Mouse (Mus musculus): ENCODE measurements around the gene Basp1.
A peak's percentile ranks its signal among the peaks of the same experiment; 100 is the strongest.

The Basp1 gene

GRCm38 (mm10) chr15:25415958-25416357, 2.4 kb upstream of the Basp1 start:
- DNase-seq (ENCODE audit: low spot score): no peak

DNA sequence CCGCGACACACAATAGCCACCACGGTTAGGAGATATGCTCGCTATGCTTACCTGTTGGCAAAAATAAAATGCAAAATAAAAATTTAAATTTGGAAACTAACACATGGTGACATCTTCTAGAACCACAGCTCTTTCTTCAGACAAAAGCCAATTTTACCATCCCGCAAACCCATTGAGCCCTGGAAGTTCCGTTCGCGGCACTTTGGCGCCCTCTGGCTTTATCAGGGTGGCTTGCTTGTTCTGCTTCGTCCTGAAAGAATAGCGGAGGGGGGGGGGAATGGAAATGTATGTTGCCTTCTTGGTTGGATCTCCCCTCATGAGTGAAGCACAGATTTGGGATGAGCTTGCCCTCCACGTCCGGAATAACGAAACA, 1.2 kb upstream of the Basp1 start:
- peak; percentile 16 for DNase-seq (ENCODE audit: low spot score)

- DNase-seq (ENCODE audit: low spot score): no peak
These were observed 615 bp upstream of the Basp1 start for GRCm38 (mm10) chr15:25414011-25414746.

GRCm38 (mm10) chr15:25412761-25413261, 753 bp downstream of the Basp1 start:
- no peak for DNase-seq (ENCODE audit: low spot score)

DNA sequence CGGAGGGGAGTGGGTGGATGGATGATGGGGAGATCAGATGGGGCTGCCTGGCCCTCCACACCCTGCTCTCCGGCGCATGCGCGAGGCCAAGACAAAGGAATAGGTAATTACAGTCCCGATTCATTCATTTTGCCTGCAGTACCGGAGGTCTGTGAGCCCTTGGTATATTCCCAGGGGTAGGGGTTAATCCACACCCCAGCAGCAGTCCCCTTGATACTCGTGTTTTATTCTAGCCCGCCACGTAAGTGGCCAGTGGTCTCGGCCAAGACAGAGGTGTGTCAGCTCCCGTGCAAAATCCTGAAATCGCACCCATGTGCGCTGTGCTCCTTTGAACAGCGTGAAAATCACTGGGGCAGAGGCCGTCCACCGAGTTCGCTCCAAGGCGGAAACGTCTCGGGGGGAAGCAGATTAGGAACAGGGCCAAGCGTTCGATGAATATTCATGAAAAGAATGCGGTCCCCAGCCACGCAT, 1.4 kb downstream of the Basp1 start:
- DNase-seq (ENCODE audit: low spot score): no peak

DNA sequence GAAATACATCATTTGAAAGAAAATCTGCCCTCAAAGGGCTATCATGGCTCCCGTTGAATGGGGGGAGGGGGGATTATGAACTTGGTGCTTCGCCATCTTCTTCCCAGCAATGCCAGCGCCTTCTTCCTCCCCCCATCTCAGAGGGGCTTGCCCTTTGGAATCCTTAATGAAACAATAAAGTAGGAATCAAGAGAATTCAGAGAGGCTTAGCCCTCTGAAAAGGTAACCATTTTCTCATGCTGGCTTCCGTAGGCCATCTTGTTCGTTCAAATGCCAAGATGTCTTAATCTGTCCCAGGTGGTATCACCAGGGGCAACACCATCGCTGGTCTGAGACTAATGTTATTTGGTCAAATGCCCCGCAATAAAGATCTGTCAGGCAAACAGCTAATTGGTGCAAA, 2.1 kb downstream of the Basp1 start:
- DNase-seq (ENCODE audit: low spot score): no peak

- no peak for DNase-seq (ENCODE audit: low spot score)
These were observed 7.6 kb downstream of the Basp1 start for GRCm38 (mm10) chr15:25405926-25406325.

GRCm38 (mm10) chr15:25403879-25404278, 9.7 kb downstream of the Basp1 start:
- no peak for DNase-seq (ENCODE audit: low spot score)

- DNase-seq (ENCODE audit: low spot score): no peak
These were observed 11.6 kb downstream of the Basp1 start for GRCm38 (mm10) chr15:25402001-25402400.

DNA sequence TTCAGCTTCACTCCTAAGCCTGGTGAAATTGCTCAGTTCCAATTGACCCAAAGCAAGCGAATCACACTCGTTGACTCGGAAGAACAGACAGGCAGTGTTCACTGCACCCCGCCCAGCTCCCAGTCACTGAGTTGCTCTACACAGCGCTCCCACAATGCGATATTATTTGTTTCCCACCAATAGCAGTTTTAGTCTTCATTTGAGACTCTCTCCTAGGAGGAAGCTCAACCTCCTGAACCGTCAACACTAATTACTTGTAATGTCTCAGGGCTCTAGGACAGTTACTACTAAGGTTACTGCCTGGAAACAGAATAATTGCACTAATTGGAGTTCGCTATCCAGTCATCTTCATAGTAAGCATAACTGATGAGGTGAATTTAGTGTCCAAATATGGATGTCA, 13.3 kb downstream of the Basp1 start:
- DNase-seq (ENCODE audit: low spot score): no peak

- DNase-seq (ENCODE audit: low spot score): no peak
These were observed 17.5 kb downstream of the Basp1 start for GRCm38 (mm10) chr15:25395912-25396590.

- no peak for DNase-seq (ENCODE audit: low spot score)
These were observed 21.0 kb downstream of the Basp1 start for GRCm38 (mm10) chr15:25392525-25393099.

DNA sequence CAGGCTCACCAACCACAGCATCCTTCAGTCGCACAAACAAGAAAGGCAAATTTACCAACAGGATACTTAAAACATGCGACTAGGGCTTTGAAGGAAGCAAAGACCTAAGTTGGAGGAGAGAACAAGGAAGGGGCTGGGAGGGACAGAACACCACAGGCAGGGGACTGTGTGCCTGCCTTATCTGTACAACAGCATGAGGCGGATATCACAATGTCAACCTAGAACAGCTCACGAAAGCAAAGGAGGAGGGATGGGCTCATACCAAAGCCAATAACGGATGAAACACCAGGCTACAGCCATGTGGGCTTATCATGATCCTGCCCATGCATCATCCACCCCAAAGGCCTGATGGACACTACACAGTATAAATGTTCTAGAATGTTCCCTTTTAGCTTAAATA, 22.4 kb downstream of the Basp1 start:
- DNase-seq (ENCODE audit: low spot score): no peak

DNA sequence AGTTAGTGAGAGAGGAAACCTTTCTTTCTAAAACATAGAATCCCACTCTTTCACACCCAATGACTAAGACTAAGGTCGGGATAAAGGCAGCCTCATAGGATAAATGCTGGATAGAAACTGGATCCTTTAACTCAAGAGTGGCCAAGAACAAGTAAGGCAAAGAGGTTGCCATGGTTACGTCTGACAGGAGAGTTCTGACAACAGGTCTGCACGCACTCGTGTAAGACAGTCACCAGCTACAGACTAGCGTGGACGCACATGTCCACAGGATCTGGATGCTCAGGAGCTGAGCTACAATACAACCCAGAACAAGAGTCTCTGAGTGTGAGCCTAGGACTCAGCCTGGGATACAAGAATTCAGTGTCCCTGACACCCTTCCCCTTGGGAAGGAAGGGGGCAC, 26.0 kb downstream of the Basp1 start:
- DNase-seq (ENCODE audit: low spot score): no peak

GRCm38 (mm10) chr15:25380051-25380450, 33.5 kb downstream of the Basp1 start:
- DNase-seq (ENCODE audit: low spot score): no peak

GRCm38 (mm10) chr15:25378707-25379106, 34.9 kb downstream of the Basp1 start:
- DNase-seq (ENCODE audit: low spot score): no peak

GRCm38 (mm10) chr15:25376914-25377313, 36.6 kb downstream of the Basp1 start:
- no peak for DNase-seq (ENCODE audit: low spot score)

GRCm38 (mm10) chr15:25373486-25373885, 40.1 kb downstream of the Basp1 start:
- no peak for DNase-seq (ENCODE audit: low spot score)

GRCm38 (mm10) chr15:25369522-25369921, 44.0 kb downstream of the Basp1 start:
- no peak for DNase-seq (ENCODE audit: low spot score)

DNA sequence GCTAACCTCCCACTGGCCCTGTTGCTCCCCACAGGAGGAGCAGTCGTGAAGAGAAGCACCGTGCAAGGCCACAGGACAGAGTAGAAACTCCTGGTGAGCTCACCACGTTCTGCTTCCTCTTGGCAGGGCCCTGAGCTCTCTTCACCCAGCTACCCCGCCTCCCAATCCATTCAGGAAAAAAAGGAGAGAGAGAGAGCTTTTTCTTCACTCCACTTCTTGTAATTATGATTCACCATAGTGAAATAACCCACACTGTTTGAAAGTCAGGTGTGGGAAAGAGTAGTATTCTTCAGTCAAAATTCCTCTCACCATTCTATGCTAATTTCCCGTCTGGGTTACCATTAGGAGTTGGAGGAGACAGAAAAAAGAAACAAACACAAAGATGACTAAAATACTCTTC, 48.1 kb downstream of the Basp1 start:
- no peak for DNase-seq (ENCODE audit: low spot score)

GRCm38 (mm10) chr15:25364819-25365463, 48.6 kb downstream of the Basp1 start:
- DNase-seq (ENCODE audit: low spot score): no peak

- no peak for DNase-seq (ENCODE audit: low spot score)
These were observed 49.3 kb downstream of the Basp1 start for GRCm38 (mm10) chr15:25364160-25364818.

Data from c-Kit-positive CD71-positive TER-119-positive erythroid progenitor cells, embryonic 14.5 days (primary cell).